Comparison of ENCODE assay signal across 9 mouse cellular contexts in genomic region chr16:27390306-27390705, GRCm38 (mm10). TPM values are rescaled to one million over a fixed set of nuclear protein-coding genes. Genes with fewer than 3 reads are reported as not detected.
DNase-seq lines count a peak whose midpoint lies in the region; ATAC-seq and TF ChIP-seq lines count a peak whose summit lies in the region.
"Had no signal": no experiment of that assay in that cellular context is flagged by ENCODE, and none has a peak within 500 bp of the region (broad histone marks: within the 10 kb centered on the region; RNA-seq: fewer than 3 reads in every experiment).

No protein-coding gene starts in this region.

- H3K36me3 ChIP-seq in heart, embryonic 10.5 days = no peaks in the 10 kb centered on the region
- H3K36me3 ChIP-seq in E14TG2a.4 (ENCODE audit: insufficient read depth, low read length) (no peaks in the 10 kb centered on the region), macrophage (ENCODE audit: inconsistent target) (no peaks in the 10 kb centered on the region)
- no peaks in the 10 kb centered on the region for H3K36me3 ChIP-seq in hindbrain, embryonic 11.5 days (ENCODE audit: control insufficient read depth, insufficient read depth, low read length)

- no peak for DNase-seq in heart, embryonic 10.5 days (ENCODE audit: low spot score)
- DNase-seq in heart, postnatal 14 days = no peak
- peak; percentile 6 for DNase-seq in hindbrain, embryonic 11.5 days (ENCODE audit: low spot score)
- DNase-seq in thymus, postnatal 36 days = no peak
- no peak for DNase-seq in frontal cortex, adult 2 months (ENCODE audit: extremely low spot score in 1 of 2, low spot score in 1 of 2)
- DNase-seq in gastrocnemius, postnatal 4 days (ENCODE audit: low spot score in 2 of 2) = no peak

- peak overlapping the region; percentile 88 for H3K4me3 ChIP-seq in heart, embryonic 10.5 days
- H3K4me3 ChIP-seq in E14TG2a.4 (replicated peaks; ENCODE audit: low read length) (0 out of 2 replicates have a peak overlapping the region, but pooled peaks have one; percentile 85), macrophage (ENCODE audit: inconsistent target) (peak overlapping the region; percentile 65)
- peak overlapping the region; percentile 88 for H3K4me3 ChIP-seq in hindbrain, embryonic 11.5 days (ENCODE audit: low read depth, low read length)

- H3K4me1 ChIP-seq in heart, embryonic 10.5 days = peaks cover 20% of the 10 kb centered on the region; the same call in 1 of the 2 replicates
- H3K4me1 ChIP-seq in E14TG2a.4 (replicated peaks; ENCODE audit: low read depth, low read length) = peaks cover 18% of the 10 kb centered on the region
- H3K4me1 ChIP-seq in hindbrain, embryonic 11.5 days (replicated peaks; ENCODE audit: control insufficient read depth, insufficient read depth, low read length) = peaks cover 3% of the 10 kb centered on the region; the same call in 1 of the 2 replicates

- peak overlapping the region; percentile 96; the same call in 1 of the 2 replicates for H3K9ac ChIP-seq in hindbrain, embryonic 11.5 days (ENCODE audit: low read depth, low read length)

- no peaks in the 10 kb centered on the region for H3K27me3 ChIP-seq in heart, embryonic 10.5 days (ENCODE audit: insufficient read depth, poor library complexity, severe bottlenecking)
- peaks cover 5% of the 10 kb centered on the region; the same call in 1 of the 2 replicates for H3K27me3 ChIP-seq in E14TG2a.4 (ENCODE audit: insufficient read depth, low read length)
- no peaks in the 10 kb centered on the region for H3K27me3 ChIP-seq in hindbrain, embryonic 11.5 days (ENCODE audit: control insufficient read depth, insufficient read depth, low read length)

- ATAC-seq in hindbrain, embryonic 11.5 days (ENCODE audit: low FRiP score) = no peak

- peaks cover 63% of the 10 kb centered on the region for H3K79me2 ChIP-seq in macrophage (ENCODE audit: inconsistent target)

- peak overlapping the region; percentile 50 for H3K4me2 ChIP-seq in hindbrain, embryonic 11.5 days (replicated peaks; ENCODE audit: low read depth, low read length)

- intact Hi-C loops in heart, postnatal 14 days (cut with DNase I) = no loop called here

- TF ChIP-seq CTCF in E14TG2a.4 (conservative IDR thresholded peaks at IDR 0.05; ENCODE audit: low read length) = no peak

- H3K9me3 ChIP-seq in heart, embryonic 10.5 days = no peaks in the 10 kb centered on the region
- no peaks in the 10 kb centered on the region for H3K9me3 ChIP-seq in E14TG2a.4 (ENCODE audit: low read length)
- no peaks in the 10 kb centered on the region for H3K9me3 ChIP-seq in hindbrain, embryonic 11.5 days (ENCODE audit: control insufficient read depth, low read length)

- H3K27ac ChIP-seq in heart, embryonic 10.5 days = no peak overlapping the region
- no peak overlapping the region for H3K27ac ChIP-seq in hindbrain, embryonic 11.5 days (ENCODE audit: low read depth, low read length)
- peak overlapping the region; percentile 75 for H3K27ac ChIP-seq in macrophage

- 92% methylated on average over 4 of the region's 4 CpGs for WGBS in heart, embryonic 10.5 days
- 92% methylated on average over 4 of the region's 4 CpGs for WGBS in hindbrain, embryonic 11.5 days
- WGBS in macrophage (ENCODE audit: missing documents) = 86% methylated on average over 4 of the region's 4 CpGs

RNA-seq across cellular contexts. Expression of gene Ccdc50, which starts 1.6 kb away (rescaled TPM):
- polyA plus RNA-seq in heart, embryonic 10.5 days (2016; fragmentation: Nextera tagmentation; extraction: Ambion mirVana) = 43.4 and 45.8 TPM in 2 replicates
- 10 to 100 TPM; 45.6 to 46.8 TPM for total RNA-seq in heart, postnatal 14 days (2021)
- polyA plus RNA-seq in hindbrain, embryonic 11.5 days (2014; fragmentation: Nextera tagmentation; extraction: Ambion mirVana) = 78.2 and 84.9 TPM in 2 replicates
- total RNA-seq in macrophage (2018; cell fraction: chromatin; rRNA removed) = 100 to 1,000 TPM; 147 to 685 (median 358) TPM
- total RNA-seq in macrophage (2018; cell fraction: cytosol; rRNA removed) = 100 to 1,000 TPM in 11 of 26 experiments, 10 to 100 TPM in 15; 68.0 to 172 (median 90.9) TPM
- total RNA-seq in macrophage (2018; cell fraction: nucleus; rRNA removed) = 100 to 1,000 TPM; 147 to 458 (median 200) TPM
- 48.3 to 72.4 TPM (median 53.0 TPM) in 3 replicates for polyA plus RNA-seq in macrophage (2018)
- polyA plus RNA-seq in frontal cortex, adult 2 months (2012; rRNA removed) = 27.3 and 30.5 TPM in 2 replicates
- total RNA-seq in gastrocnemius, postnatal 4 days (2021) = 100 to 1,000 TPM in 1 of 2 experiments, 10 to 100 TPM in 1; 94.3 to 107 TPM

RNA-seq across cellular contexts. Expression of gene Uts2b, which starts 20.3 kb away (rescaled TPM):
- 2.3 and 2.9 TPM in 2 replicates for polyA plus RNA-seq in heart, embryonic 10.5 days (2016; fragmentation: Nextera tagmentation; extraction: Ambion mirVana)
- total RNA-seq in heart, postnatal 14 days (2021) = under 1 TPM in 1 of 2 experiments, not detected in 1; 0.93 TPM
- 2.1 TPM in 1 of 2 replicates, not detected in the other for polyA plus RNA-seq in hindbrain, embryonic 11.5 days (2014; fragmentation: Nextera tagmentation; extraction: Ambion mirVana)
- not detected for total RNA-seq in macrophage (2018; cell fraction: chromatin; rRNA removed)
- total RNA-seq in macrophage (2018; cell fraction: cytosol; rRNA removed) = under 1 TPM in 1 of 26 experiments, not detected in 25; 0.15 TPM
- total RNA-seq in macrophage (2018; cell fraction: nucleus; rRNA removed) = under 1 TPM in 1 of 26 experiments, not detected in 25; 0.72 TPM
- polyA plus RNA-seq in macrophage (2018) = not detected in 3 replicates
- polyA plus RNA-seq in frontal cortex, adult 2 months (2012; rRNA removed) = not detected in 2 replicates
- not detected for total RNA-seq in gastrocnemius, postnatal 4 days (2021)
- total RNA-seq: hematopoietic stem cell, adult 5-6 weeks had no signal
